Mouse (Mus musculus): ENCODE measurements at regions not wholly inside any gene's neighbourhood (a gene's known extent, or its start where the extent isn't known, plus 50 kb on each side); places are given as distances from the start of the nearest gene placed in this dataset.

- Histone ChIP-seq H3K4me3 (ENCODE audit: low read depth, low read length) (no peak overlapping the region), H3K4me1 (ENCODE audit: control insufficient read depth, low read depth, low read length) (no peaks in the 10 kb centered on the region), H3K27me3 (ENCODE audit: control insufficient read depth, insufficient read depth, low read depth, low read length) (no peaks in the 10 kb centered on the region), H3K9ac (ENCODE audit: low read depth, low read length) (no peak overlapping the region), H3K9me3 (replicated peaks; ENCODE audit: control insufficient read depth, low read length) (no peaks in the 10 kb centered on the region), H3K27ac (ENCODE audit: low read length) (no peak overlapping the region), H3K36me3 (ENCODE audit: control insufficient read depth, insufficient read depth) (no peaks in the 10 kb centered on the region), H3K4me2 (ENCODE audit: low read depth, low read length) (no peak overlapping the region)
- 75% methylated on average over 2 of the region's 2 CpGs for WGBS (ENCODE audit: insufficient replicate concordance)
- ATAC-seq (ENCODE audit: low read depth) = no peak
Observed at GRCm38 (mm10) chr2:118050326-118050725, 61.4 kb upstream of the Thbs1 start.

GRCm38 (mm10) chr2:118051610-118052009, 60.1 kb upstream of the Thbs1 start:
- H3K27me3 ChIP-seq (ENCODE audit: control insufficient read depth, insufficient read depth, low read depth, low read length) = no peaks in the 10 kb centered on the region
- H3K9ac ChIP-seq (ENCODE audit: low read depth, low read length) = no peak overlapping the region
- H3K4me1 ChIP-seq (ENCODE audit: control insufficient read depth, low read depth, low read length) = no peaks in the 10 kb centered on the region
- no peak overlapping the region for H3K4me3 ChIP-seq (ENCODE audit: low read depth, low read length)
- no peaks in the 10 kb centered on the region for H3K9me3 ChIP-seq (replicated peaks; ENCODE audit: control insufficient read depth, low read length)
- no peak overlapping the region for H3K27ac ChIP-seq (ENCODE audit: low read length)
- no peak overlapping the region for H3K4me2 ChIP-seq (ENCODE audit: low read depth, low read length)
- H3K36me3 ChIP-seq (ENCODE audit: control insufficient read depth, insufficient read depth) = no peaks in the 10 kb centered on the region
- 74% methylated on average over 3 of the region's 3 CpGs for WGBS (ENCODE audit: insufficient replicate concordance)
- ATAC-seq (ENCODE audit: low read depth) = no peak

GRCm38 (mm10) chr2:118053512-118053911, 58.2 kb upstream of the Thbs1 start:
- H3K27me3 ChIP-seq (ENCODE audit: control insufficient read depth, insufficient read depth, low read depth, low read length) = no peaks in the 10 kb centered on the region
- no peaks in the 10 kb centered on the region for H3K9me3 ChIP-seq (replicated peaks; ENCODE audit: control insufficient read depth, low read length)
- 60% methylated on average over 4 of the region's 4 CpGs for WGBS (ENCODE audit: insufficient replicate concordance)
- H3K36me3 ChIP-seq (ENCODE audit: control insufficient read depth, insufficient read depth) = no peaks in the 10 kb centered on the region
- no peak for ATAC-seq (ENCODE audit: low read depth)
- H3K4me1 ChIP-seq (ENCODE audit: control insufficient read depth, low read depth, low read length) = no peaks in the 10 kb centered on the region
- H3K27ac ChIP-seq (ENCODE audit: low read length) = no peak overlapping the region
- H3K4me3 ChIP-seq (ENCODE audit: low read depth, low read length) = no peak overlapping the region
- no peak overlapping the region for H3K9ac ChIP-seq (ENCODE audit: low read depth, low read length)
- no peak overlapping the region for H3K4me2 ChIP-seq (ENCODE audit: low read depth, low read length)

- no peak overlapping the region for H3K9ac ChIP-seq (ENCODE audit: low read depth, low read length)
Observed at GRCm38 (mm10) chr2:118058654-118059395, 52.9 kb upstream of the Thbs1 start.

GRCm38 (mm10) chr2:118061291-118061690, 50.4 kb upstream of the Thbs1 start:
- 68% methylated on average over 5 of the region's 5 CpGs for WGBS (ENCODE audit: insufficient replicate concordance)
- Histone ChIP-seq H3K4me2 (ENCODE audit: low read depth, low read length) (no peak overlapping the region), H3K27me3 (ENCODE audit: control insufficient read depth, insufficient read depth, low read depth, low read length) (no peaks in the 10 kb centered on the region), H3K36me3 (ENCODE audit: control insufficient read depth, insufficient read depth) (no peaks in the 10 kb centered on the region), H3K9ac (ENCODE audit: low read depth, low read length) (no peak overlapping the region), H3K27ac (ENCODE audit: low read length) (no peak overlapping the region), H3K4me3 (ENCODE audit: low read depth, low read length) (no peak overlapping the region), H3K9me3 (replicated peaks; ENCODE audit: control insufficient read depth, low read length) (no peaks in the 10 kb centered on the region), H3K4me1 (ENCODE audit: control insufficient read depth, low read depth, low read length) (no peaks in the 10 kb centered on the region)
- no peak for ATAC-seq (ENCODE audit: low read depth)

More at GRCm38 (mm10) chr2:118058654-118059395, 52.9 kb upstream of the Thbs1 start:
- no peak for ATAC-seq (ENCODE audit: low read depth)
- WGBS (ENCODE audit: insufficient replicate concordance) = 66% methylated on average over 6 of the region's 6 CpGs
- no peak overlapping the region for H3K4me3 ChIP-seq (ENCODE audit: low read depth, low read length)
- no peaks in the 10 kb centered on the region for H3K9me3 ChIP-seq (replicated peaks; ENCODE audit: control insufficient read depth, low read length)
- H3K4me1 ChIP-seq (ENCODE audit: control insufficient read depth, low read depth, low read length) = no peaks in the 10 kb centered on the region
- no peak overlapping the region for H3K27ac ChIP-seq (ENCODE audit: low read length)
- no peaks in the 10 kb centered on the region for H3K36me3 ChIP-seq (ENCODE audit: control insufficient read depth, insufficient read depth)
- H3K4me2 ChIP-seq (ENCODE audit: low read depth, low read length) = no peak overlapping the region
- H3K27me3 ChIP-seq (ENCODE audit: control insufficient read depth, insufficient read depth, low read depth, low read length) = no peaks in the 10 kb centered on the region

All from liver, embryonic 16.5 days (tissue).